Mouse (Mus musculus): ENCODE measurements around the gene Dst.

DNA sequence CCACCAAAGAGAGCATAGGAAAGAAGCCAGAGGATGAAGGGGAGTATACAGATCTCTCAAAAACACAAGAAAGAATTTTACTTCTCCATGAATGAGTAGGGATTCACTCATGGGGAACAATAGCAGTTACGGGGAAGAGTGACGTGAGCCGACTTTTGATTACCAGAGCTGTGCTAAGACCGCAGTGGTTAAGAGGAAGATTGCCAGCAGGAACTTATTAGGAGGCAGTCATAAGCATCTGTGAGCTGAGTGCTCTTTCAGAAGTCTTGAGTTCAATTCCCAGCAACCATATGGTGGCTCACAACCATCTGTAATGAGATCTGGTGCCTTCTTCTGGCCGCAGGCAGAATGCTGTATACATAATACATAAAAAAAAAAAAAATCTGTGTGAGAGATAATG lies 34.5 kb upstream of the Dst start:
- TF ChIP-seq CTCF (conservative IDR thresholded peaks at IDR 0.05; ENCODE audit: low read length) (no peak), POU5F1 (IDR thresholded peaks at IDR 0.05; ENCODE audit: borderline replicate concordance, low read length) (no peak), NANOG (IDR thresholded peaks at IDR 0.05; ENCODE audit: borderline replicate concordance, low read length) (no peak)

Data from E14TG2a.4 (cell line).